Mouse (Mus musculus) kidney, adult 2 months (tissue): ENCODE data around the gene Krtcap2.

ENCODE experiments used
- CTCF ChIP-seq: fragments of 200-500 bp; conservative IDR thresholded peaks from 2 replicates; pipeline ENCODE4 v1.5.1; 2011; ENCODE audit warnings: low read depth, mild to moderate bottlenecking, control low read depth, low read length, moderate library complexity, mixed read lengths; ENCODE audit not compliant: insufficient read depth, insufficient read length
- POLR2A ChIP-seq: fragments of 200-500 bp; IDR thresholded peaks from one replicate; pipeline ENCODE4 v1.6.1; 2011; ENCODE audit warnings: low read depth, low read length, control low read depth

- TF ChIP-seq POLR2A (no peak), CTCF (no peak)
Observed at GRCm38 (mm10) chr3:89226361-89226760, 19.4 kb upstream of the Krtcap2 start.
